Mouse (Mus musculus) heart, embryonic 16.5 days (tissue): ENCODE measurements around the gene Cbx8. TPM values are rescaled to one million over a fixed set of nuclear protein-coding genes. Genes with fewer than 3 reads are reported as not detected.

Source experiments
- ATAC-seq: fragments of 200-750 bp; cut with Nextera tagmentation; replicated peaks from 2 replicates; pipeline ENCODE4 v1.8.0; 2017; ENCODE audit warnings: moderate number of reproducible peaks; ENCODE audit not compliant: insufficient read depth, low FRiP score; ENCODE audit errors: extremely low read depth
- H3K27ac ChIP-seq: fragments of 300-500 bp; sonication (generic); 2 replicates; pipeline ENCODE4 v1.5.1; 2014; ENCODE audit warnings: mild to moderate bottlenecking, low read length, control low read depth, moderate library complexity
- H3K27me3 ChIP-seq: fragments of 300-500 bp; sonication (generic); 2 replicates; pipeline ENCODE4 v1.6.1; 2014; ENCODE audit warnings: low read length, mixed read lengths; ENCODE audit not compliant: control insufficient read depth, insufficient read depth
- H3K36me3 ChIP-seq: fragments of 300-500 bp; sonication (generic); 2 replicates; pipeline ENCODE4 v1.6.1; 2014; ENCODE audit not compliant: control insufficient read depth, insufficient read depth
- H3K4me1 ChIP-seq: fragments of 300-500 bp; sonication (generic); 2 replicates; pipeline ENCODE4 v1.6.1; 2014; ENCODE audit warnings: low read length, mixed read lengths; ENCODE audit not compliant: control insufficient read depth, insufficient read depth
- H3K4me2 ChIP-seq: fragments of 300-500 bp; sonication (generic); 2 replicates; pipeline ENCODE4 v1.6.1; 2014; ENCODE audit warnings: low read depth, mild to moderate bottlenecking, control low read depth, low read length
- H3K4me3 ChIP-seq: fragments of 300-500 bp; sonication (generic); 2 replicates; pipeline ENCODE4 v1.5.1; 2014; ENCODE audit warnings: mild to moderate bottlenecking, control low read depth, low read length
- H3K9ac ChIP-seq: fragments of 300-500 bp; sonication (generic); 2 replicates; pipeline ENCODE4 v1.6.1; 2014; ENCODE audit warnings: low read length, control low read depth
- H3K9me3 ChIP-seq: fragments of 300-500 bp; sonication (generic); replicated peaks from 2 replicates; pipeline ENCODE4 v1.6.1; 2016; ENCODE audit warnings: low read length; ENCODE audit not compliant: control insufficient read depth
- WGBS: fragments of 180-500 bp; shearing (Covaris S2); extraction: QIAGEN DNeasy Blood & Tissue Kit; methylation state at CpG from one replicate; pipeline ENCODE4 v1.1.7; 2014; 5-methylcytosine and 5-hydroxymethylcytosine counted together
- polyA plus RNA-seq: library from polyadenylated mRNA; unstranded; fragments of >200 nt; fragmentation: Nextera tagmentation; extraction: Ambion mirVana; gene quantifications from 2 replicates; pipeline ENCODE4 v1.2.1, GENCODE M21; 2015

The Cbx8 gene
- 7.0 and 7.5 TPM in 2 replicates for polyA plus RNA-seq

DNA sequence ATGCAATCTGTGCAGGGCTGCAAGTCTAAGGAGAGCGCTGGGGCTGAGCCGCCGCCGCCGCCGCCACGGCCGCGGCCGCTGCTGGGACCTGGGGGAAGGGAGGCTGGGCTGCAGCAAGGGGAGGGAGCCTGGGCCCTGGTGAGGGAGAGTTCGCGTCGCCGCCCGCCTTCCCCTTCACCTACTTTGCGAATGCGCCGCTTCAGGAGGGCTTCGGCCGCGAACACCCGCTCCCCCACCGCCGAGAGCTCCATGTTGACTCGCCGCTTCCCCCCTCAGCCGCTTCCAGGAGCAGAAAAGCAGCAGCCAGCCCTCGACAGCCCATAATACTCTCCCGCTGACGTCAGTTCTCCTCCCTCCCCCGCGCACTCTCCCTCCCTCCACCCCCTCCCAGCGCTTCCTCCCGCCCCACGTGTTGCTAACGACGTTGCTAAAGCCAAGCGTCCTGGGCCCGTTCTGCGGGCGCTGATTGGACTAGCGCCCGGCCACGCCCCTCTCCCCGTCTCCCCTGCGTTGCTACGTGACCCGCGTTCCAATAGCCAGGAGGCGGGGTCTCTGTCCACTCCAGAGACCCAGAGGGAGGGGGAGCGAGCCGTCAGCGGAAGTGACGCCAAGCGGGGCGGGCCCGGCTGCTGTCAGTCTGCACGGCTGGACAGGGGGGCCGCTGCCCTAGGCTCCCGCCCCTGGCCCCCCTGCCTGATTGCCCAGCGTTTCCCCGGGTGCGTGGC, at the start of gene Cbx8:
Gene Cbx8, minus strand, starts transcription at position 370 of the 725 bp plus-strand sequence.
- under 1% methylated on average over 54 of the region's 63 CpGs for WGBS
- H3K9ac ChIP-seq: peak within 1 kb of the TSS; percentile 92
- ATAC-seq: peak; percentile 96
- peaks cover 55% of the 10 kb centered on the region for H3K27me3 ChIP-seq
- H3K4me1 ChIP-seq: peaks cover 36% of the 10 kb centered on the region
- peak within 1 kb of the TSS; percentile 82 for H3K4me3 ChIP-seq
- H3K36me3 ChIP-seq: peaks cover 7% of the 10 kb centered on the region
- H3K4me2 ChIP-seq: peak within 1 kb of the TSS; percentile 98
- peak within 1 kb of the TSS; percentile 90 for H3K27ac ChIP-seq
- no peaks in the 10 kb centered on the region for H3K9me3 ChIP-seq

- Histone ChIP-seq H3K36me3 (no peaks in the 10 kb centered on the region), H3K4me1 (peaks cover 37% of the 10 kb centered on the region), H3K27me3 (peaks cover 18% of the 10 kb centered on the region), H3K9ac (peak overlapping the region; percentile 64), H3K9me3 (no peaks in the 10 kb centered on the region), H3K4me3 (peak overlapping the region; percentile 70), H3K4me2 (peak overlapping the region; percentile 100), H3K27ac (peak overlapping the region; percentile 44)
- ATAC-seq: no peak
- WGBS: under 1% methylated on average over 75 of the region's 75 CpGs
Observed at GRCm38 (mm10) chr11:119090076-119090960, 49.5 kb upstream of the Cbx8 start.

- no peaks in the 10 kb centered on the region for H3K9me3 ChIP-seq
- H3K4me2 ChIP-seq: peak overlapping the region; percentile 100
- no peak overlapping the region for H3K27ac ChIP-seq
- H3K36me3 ChIP-seq: no peaks in the 10 kb centered on the region
- H3K4me1 ChIP-seq: peaks cover 37% of the 10 kb centered on the region
- peak overlapping the region; percentile 70 for H3K4me3 ChIP-seq
- H3K27me3 ChIP-seq: peaks cover 18% of the 10 kb centered on the region
- no peak overlapping the region; the same call in 1 of the 2 replicates for H3K9ac ChIP-seq
- 1% methylated on average over 41 of the region's 41 CpGs for WGBS
- ATAC-seq: no peak
Observed at GRCm38 (mm10) chr11:119089235-119090075, 48.7 kb upstream of the Cbx8 start.

GRCm38 (mm10) chr11:119088391-119089234, 47.8 kb upstream of the Cbx8 start:
- Histone ChIP-seq H3K4me1 (peaks cover 45% of the 10 kb centered on the region), H3K4me2 (no peak overlapping the region), H3K4me3 (no peak overlapping the region; the same call in 1 of the 2 replicates), H3K27me3 (peaks cover 18% of the 10 kb centered on the region), H3K9me3 (no peaks in the 10 kb centered on the region), H3K27ac (no peak overlapping the region), H3K36me3 (no peaks in the 10 kb centered on the region), H3K9ac (no peak overlapping the region)
- ATAC-seq: no peak
- WGBS: 5% methylated on average over 28 of the region's 28 CpGs

- peak overlapping the region; percentile 23 for H3K4me3 ChIP-seq
- ATAC-seq: no peak
- H3K27me3 ChIP-seq: peaks cover 18% of the 10 kb centered on the region
- no peaks in the 10 kb centered on the region for H3K9me3 ChIP-seq
- peaks cover 57% of the 10 kb centered on the region for H3K4me1 ChIP-seq
- 9% methylated on average over 35 of the region's 35 CpGs for WGBS
- H3K4me2 ChIP-seq: peak overlapping the region; percentile 41
- peak overlapping the region; percentile 42; the same call in 1 of the 2 replicates for H3K9ac ChIP-seq
- H3K36me3 ChIP-seq: peaks cover under 1% of the 10 kb centered on the region; the same call in 1 of the 2 replicates
- H3K27ac ChIP-seq: peak overlapping the region; percentile 37; the same call in 1 of the 2 replicates
Observed at GRCm38 (mm10) chr11:119087301-119088082, 46.7 kb upstream of the Cbx8 start.

DNA sequence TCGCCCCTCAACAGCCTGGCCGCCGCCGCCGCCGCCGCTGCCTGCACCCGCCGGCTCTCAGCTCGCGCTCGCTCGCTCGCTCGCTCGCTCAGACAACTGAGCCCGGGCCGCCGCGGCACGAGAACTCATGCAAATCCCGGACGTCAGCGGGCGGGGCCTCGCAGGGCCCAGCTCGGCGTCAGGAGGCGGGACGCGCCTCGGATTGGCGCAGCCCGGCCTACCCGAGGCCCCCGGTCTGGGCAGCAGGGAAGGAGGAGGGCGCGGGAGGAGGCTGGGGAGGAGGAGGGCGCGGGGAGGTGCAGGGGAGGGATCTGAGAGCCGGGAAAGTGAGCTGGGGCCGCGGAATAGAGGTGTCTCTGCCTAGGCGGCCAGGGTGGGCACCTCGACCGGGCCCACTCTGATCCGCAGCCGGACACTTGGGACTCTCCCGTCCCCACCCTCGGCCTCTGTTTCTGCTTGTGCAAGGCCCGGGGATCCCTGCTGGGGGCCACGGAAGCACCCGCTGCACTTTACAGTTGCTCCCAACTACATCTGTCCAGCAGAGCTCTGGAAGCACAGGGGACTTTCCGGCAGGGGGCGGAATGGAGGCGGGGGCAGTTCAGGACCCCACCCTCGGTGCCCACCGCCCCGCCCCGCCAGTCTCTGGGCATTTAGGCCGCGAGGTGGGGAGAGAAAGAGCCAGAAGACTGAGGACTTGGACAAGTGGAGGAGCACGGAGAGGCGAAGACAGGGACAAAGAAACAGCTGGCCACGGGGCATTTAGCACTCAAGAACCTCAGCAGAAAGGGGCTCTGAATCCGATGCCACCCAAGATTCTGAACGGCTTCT, 45.6 kb upstream of the Cbx8 start, which contains the start of gene Cbx4:
Gene Cbx4, minus strand, starts transcription at position 78 of the 828 bp plus-strand sequence.
- H3K4me1 ChIP-seq: peaks cover 57% of the 10 kb centered on the region
- H3K9ac ChIP-seq: peak within 1 kb of the TSS; percentile 98
- peak within 1 kb of the TSS; percentile 87 for H3K4me3 ChIP-seq
- peak; percentile 89 for ATAC-seq
- H3K36me3 ChIP-seq: peaks cover 7% of the 10 kb centered on the region
- peak within 1 kb of the TSS; percentile 77 for H3K4me2 ChIP-seq
- H3K27me3 ChIP-seq: peaks cover 18% of the 10 kb centered on the region
- WGBS: under 1% methylated on average over 62 of the region's 67 CpGs
- no peaks in the 10 kb centered on the region for H3K9me3 ChIP-seq
- H3K27ac ChIP-seq: peak within 1 kb of the TSS; percentile 99
